Mouse (Mus musculus) Muller cell, postnatal 12 days (primary cell): Measurements from ENCODE around the gene Ppp1r13b.

Experiments
- DNase-seq: peaks from one replicate; pipeline ENCODE4 v3.0.0-alpha.2; 2015; ENCODE audit errors: inconsistent ontology term

The Ppp1r13b gene

GRCm38 (mm10) chr12:111794102-111794501 lies 113.8 kb downstream of the Ppp1r13b start:
- DNase-seq, result peak; percentile 58

DNA sequence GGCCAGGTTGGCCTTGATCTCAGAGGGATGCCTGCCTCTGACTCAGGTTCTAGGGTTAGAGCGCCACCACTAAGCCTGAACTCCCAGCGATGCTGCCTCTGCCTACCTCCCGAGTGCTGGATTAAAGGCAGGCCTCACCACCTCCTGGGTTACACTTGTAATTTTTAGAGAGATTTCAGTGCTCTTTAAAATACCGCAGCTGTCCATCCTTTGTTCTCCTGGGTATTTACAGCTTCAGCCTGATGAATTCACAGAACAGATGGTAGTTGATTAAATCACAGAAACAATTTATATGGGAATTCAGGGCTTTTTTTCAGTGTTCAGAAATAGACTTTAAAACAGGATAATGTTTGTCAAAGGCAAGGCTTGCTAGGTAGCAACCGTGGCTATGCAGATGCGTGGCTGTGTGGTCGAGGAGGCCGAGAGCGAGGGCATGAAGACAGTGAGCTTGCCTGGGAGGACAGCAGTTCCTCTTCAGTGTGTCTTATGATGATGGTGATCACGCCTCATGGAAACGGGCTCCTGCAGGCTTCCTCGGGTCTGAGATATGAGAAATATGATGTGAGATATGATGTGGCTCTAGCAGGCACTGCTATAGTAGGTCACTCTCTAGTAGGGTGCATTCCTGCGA lies 116.3 kb downstream of the Ppp1r13b start:
- no peak for DNase-seq

- DNase-seq, result no peak
Observed at GRCm38 (mm10) chr12:111790631-111791030, 117.3 kb downstream of the Ppp1r13b start.

DNA sequence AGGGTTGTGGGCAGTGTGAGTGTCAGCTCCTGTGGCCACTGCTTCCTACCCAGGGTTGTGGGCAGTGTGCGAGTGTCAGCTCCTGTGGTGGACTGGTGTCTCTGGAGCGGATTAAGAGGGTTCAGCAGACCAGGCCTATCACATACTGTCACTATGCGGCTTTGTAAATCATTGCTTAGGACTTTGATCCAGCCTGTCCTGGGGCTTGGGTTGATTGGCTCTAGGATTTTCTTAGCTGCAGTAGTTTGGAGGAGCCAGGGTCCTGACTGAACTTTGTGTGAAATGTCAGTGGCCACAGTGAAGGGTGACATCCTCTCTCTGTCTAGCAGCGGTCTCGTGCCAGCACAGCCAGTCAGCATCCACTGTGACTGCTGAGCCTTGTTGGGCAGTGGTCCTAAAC lies 117.8 kb downstream of the Ppp1r13b start:
- DNase-seq, result no peak

GRCm38 (mm10) chr12:111787015-111787414 lies 120.9 kb downstream of the Ppp1r13b start:
- DNase-seq, result no peak

- no peak for DNase-seq
Observed at GRCm38 (mm10) chr12:111785174-111785573, 122.7 kb downstream of the Ppp1r13b start.

DNA sequence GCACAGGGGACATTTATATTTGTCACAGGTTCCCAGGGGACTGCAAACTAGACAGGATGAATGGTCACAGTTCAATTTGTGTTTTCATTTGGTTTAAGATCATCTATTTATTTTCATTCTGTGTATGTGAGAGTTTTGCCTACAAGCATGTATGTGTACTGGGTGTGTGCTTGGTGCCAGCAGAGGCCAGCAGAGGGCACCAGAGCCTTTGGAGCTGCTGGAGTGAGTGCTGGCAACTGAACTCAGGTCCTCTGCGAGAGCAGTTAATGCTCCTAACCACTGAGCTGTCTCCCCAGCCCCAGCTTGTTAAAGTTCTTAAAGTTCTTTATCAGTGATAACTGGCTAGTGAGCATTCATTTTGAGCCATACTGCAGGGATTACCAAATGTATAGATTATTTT lies 128.4 kb downstream of the Ppp1r13b start:
- no peak for DNase-seq
